Mouse (Mus musculus): ENCODE results near the gene Clasp2. TPM values are rescaled to one million over a fixed set of nuclear protein-coding genes. Genes with fewer than 3 reads are reported as not detected.
"Not testable (repeated sequence)": the region's sequence is repeated elsewhere in the genome, so short reads cannot be mapped to it uniquely, and the experiment has no call there.

The Clasp2 gene
- total RNA-seq, 2 experiments from 2014 or later: 37.5 to 47.0 TPM

DNA sequence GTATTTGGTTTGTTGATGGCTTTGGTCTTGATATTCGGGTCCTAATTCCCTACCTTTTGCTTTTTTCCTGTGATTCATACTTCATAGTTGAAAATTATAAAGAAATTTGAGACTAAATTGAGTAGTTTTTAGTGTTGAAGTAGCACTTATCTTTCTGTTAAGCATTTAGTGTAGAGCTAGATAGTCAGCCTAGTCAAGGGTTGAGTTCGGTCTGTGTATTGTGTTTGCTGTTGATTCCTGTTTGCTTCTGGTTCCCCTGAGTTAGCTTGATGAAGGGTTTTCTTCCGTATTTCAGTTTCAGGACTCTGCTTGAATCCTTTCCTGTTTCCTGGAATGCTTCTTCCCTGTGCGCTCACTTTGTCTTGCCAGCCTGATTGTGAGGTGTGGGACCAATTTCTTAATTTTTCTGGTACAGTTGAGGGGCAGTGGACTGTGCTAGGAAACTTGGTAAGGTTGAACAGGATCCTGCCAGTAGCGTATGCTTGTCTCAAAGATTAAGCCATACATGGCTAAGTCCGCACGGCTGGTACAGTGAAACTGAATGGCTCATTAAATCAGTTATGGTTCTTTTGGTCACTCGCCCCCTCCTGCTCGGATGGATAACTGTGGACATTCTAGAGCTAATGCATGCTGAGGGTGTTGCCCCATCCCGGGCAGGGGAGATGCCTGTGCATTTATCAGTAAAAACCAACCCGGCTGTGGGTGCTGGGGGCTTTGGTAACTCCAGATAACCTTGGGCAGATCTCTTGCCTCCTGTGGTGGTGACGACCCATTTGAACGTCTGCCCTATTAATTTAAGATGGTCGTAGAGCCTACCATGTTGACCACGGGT, 14.8 kb downstream of the Clasp2 start:
- ATAC-seq (replicated peaks; ENCODE audit: poor library complexity): peak; percentile 86

DNA sequence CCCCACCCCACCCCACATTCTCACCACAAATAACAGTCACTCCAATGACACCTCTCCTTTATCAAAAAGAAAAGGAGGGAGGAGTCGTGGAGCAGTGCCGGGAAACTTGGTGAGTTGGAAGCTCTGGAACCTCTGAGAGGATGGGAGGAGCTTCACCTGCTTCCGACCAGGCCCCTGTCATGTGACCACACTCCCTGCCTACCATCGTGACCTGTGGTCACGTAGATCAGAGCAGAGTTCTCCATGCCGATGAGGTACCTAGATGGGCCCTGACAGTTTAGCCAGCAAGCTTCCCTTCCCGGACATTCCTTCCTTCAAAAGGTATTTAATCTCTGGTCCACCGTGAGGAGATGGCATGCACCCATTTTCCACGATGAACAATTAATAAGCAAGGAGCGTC, 17.2 kb downstream of the Clasp2 start:
- no peak for ATAC-seq (replicated peaks; ENCODE audit: poor library complexity)

DNA sequence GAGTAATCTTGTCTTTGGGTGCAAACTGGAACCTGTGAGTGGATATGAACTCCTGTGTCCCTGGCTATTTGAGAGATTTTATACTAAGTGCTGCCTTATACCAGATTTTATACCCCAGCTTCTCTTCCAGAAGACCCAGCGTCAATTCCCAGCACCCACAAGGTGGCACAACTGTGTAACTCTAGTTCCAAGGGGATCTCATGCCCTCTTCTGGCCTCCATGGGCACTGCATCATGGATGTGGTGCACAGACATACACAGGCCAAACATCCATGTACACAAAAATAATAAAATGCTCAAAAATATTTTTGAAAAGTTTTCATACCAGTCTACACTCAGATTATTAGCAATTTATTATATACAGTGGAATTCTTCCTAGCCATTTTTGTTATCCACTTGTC, 18.4 kb downstream of the Clasp2 start:
- ATAC-seq (replicated peaks; ENCODE audit: poor library complexity): no peak

DNA sequence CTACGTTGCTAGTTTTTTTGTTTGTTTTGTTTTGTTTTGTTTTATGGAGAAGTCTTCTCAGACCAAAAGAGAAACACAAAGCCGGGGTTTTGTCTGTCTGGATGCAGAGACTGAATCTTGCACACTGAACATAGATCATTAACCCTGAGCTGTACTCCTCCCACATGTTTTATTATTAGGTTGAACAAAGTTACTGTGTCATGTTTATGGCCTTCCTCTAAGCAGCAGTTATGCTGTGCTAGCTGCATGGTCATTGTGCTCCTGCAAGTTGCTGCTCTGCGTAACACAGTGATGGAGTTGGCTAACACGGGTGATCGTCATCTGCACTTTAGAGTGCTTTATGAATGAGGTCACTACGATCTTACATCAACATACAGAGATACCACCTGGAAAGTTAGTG, 21.1 kb downstream of the Clasp2 start:
- ATAC-seq (replicated peaks; ENCODE audit: poor library complexity): no peak

DNA sequence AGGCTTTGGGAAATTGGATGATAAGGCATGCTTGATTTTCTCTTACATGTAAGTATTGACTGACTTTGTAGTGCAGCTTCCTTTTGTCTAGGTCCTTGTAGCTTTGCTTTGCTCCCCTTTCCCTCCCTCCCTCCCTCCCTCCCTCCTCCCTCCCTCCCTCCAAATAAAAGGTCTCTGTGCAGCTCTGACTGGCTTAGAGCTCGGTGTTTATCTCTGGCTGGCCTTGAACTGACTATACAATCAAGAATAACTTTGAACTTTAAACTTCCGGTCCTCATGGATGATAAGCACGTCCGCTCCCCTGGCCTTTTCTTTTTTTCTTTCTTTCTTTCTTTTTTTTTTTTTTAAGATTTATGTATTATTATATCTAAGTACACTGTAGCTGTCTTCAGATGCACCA, 21.9 kb downstream of the Clasp2 start:
- no peak for ATAC-seq (replicated peaks; ENCODE audit: poor library complexity)

DNA sequence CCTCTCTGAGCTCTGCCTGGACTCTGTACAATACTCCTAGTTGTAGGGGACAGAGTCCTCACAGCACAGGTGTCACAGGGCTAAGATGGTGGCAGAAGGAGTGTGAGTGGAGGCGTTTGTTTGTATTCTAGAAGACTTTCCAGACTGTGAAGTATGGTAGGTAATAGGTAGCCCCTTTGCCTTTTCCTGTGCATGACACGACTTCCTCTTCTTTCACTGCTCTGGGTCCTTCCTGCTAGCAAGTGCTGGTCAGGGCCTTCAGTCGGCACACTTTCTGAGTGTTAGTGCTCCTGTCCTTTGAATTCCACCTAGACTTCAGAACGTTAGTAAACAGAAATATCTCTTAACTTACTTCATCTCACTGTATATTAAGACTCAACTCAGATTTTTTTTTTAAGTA, 29.4 kb downstream of the Clasp2 start:
- ATAC-seq (replicated peaks; ENCODE audit: poor library complexity): peak; percentile 63

DNA sequence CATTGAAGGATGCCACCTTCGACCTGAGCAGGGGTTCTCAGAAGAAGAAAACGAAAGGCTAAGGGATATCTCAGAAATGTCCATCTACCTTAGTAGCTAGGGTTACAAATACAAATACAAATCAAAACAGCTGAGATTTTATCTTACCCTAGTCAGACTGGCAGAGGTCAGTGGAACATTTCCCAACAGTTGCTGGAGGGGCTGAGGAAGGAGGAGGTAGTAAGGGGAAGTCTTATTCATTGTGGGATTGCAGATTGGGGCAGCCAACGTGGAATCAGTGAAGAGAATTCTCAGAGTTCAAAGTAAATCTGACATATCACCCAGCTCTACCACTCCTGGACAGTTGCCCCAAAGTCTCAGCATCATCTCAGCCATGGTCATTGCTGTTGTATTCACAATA, 39.6 kb downstream of the Clasp2 start:
- ATAC-seq (replicated peaks; ENCODE audit: poor library complexity): peak; percentile 65

DNA sequence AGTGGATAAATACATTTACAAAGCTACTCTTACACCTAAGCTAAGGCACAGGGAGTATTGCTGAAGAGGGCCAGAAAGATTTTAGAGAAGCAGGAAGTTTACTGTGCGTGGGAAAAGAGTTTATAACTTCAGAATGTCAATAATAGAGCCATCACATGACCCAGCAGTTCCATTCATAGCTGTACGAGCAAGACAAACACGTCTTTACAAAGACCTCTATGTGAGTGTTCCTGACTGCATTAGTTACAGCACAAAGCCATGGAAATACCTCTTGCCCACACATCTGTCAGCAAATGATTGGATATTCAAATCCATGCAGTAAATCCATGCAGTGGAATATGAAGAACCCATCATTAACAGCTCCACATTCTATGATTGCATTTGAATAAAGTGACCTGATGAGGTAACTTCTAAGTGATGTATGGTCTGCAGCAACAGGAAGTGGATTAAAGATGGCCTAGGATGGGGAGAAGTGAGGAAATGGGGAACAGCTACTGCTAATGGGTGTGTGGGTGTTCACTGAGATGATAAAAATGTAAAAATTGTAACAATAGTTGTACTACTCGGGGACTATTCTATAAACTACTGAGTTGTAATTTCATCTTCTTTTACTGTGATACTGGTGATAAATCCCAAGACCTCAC, 41.2 kb downstream of the Clasp2 start:
- peak; percentile 74 for ATAC-seq (replicated peaks; ENCODE audit: poor library complexity)

DNA sequence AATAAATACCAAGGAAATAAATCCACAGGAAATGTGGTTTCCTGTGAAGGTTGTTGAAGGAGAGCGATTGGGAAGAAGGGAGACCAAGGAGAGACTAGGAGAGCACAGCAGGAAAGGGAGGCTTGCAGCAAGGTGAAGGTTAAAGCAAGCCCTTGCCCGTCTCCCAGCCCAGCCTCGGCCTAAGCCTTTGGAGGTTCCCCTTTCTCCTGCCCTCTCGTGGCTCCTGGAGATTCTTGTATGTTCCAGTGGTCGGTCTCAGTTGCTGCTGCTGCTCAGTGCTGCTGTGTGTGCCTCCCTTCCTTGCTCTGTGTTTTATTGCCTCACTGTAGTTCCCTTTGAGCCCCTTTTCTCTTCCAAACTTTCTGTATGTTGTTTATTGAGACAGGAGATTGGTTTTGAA, 42.4 kb downstream of the Clasp2 start:
- peak; percentile 72 for ATAC-seq (replicated peaks; ENCODE audit: poor library complexity)

DNA sequence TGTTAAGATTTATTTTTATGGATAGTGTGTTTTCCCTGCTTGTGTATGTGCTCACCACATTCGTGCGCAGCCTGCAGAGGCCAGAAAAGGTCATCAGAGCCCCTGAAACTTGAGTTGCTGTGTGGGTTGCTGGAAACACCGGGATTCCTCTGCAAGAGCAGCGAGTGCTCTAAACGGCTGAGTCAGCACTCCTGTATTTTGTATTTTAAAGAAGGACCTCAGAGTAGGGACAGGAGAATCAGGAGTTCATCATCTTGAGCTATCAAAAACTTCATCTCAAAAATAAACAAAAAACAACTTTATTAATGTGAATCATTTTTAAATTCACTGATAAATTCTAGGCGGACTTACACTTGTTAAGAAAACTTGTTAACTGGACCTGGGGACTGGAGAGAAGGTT, 48.0 kb downstream of the Clasp2 start:
- not testable (repeated sequence) for ATAC-seq (replicated peaks; ENCODE audit: poor library complexity)

DNA sequence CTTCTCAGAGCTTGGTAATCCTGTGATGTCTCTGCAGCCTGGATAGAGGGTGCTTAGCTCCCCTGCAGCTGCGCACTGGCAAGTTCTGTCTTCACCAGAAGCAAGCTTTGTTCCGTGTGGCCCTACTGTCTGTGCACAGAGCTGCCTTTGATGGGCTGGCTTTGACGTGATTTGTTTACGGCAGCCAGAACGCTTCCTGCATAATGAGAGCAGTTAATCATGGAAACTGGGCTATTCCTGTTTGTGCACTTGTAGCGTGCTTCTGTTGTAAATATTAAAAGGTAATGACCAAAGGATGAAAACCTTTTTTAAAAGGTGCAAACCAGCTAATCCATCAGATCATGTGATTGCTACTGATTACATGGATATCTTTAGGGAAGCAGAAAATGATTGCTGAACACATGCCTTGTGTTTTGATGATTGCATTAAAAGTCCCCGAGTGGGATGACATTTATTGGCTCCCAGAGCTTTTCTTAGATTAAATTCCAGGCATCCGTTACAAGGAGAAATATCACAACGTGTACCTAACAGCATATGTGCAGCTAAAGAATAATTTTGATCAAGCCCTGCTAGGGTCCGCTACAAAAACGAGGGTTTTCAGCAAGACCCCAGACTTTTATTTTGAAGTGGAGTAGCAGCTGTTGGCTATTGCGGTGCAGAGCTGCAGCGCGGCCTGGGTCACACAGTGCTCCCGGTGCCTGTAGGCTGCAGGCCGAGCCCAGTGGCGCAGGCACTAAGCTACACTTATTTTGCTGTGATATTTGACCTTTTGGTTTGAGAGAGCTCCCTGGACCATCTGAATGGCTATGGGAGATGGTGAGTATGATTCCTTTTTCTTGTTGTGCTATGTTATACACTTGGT, 51.6 kb downstream of the Clasp2 start:
- peak; percentile 94 for ATAC-seq (replicated peaks; ENCODE audit: poor library complexity)

DNA sequence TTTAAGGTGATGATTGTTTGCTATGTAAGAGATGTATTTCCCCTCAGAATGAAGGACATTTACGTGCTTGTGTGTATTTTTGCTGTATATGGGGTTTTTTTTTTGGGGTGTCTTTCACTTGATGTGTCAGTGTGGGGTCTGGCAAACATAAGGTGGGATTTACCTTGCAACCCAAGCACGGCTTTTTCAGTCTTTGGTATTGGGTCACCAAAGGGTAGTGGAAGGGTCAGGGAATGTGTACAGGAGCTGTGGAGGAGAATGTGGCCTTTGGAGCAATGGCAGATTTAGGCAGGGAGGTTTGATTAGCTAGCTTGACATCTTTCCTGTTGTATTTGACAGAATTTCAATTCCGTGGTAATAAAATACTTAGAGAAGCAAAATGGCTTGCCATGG, 52.2 kb downstream of the Clasp2 start:
- ATAC-seq (replicated peaks; ENCODE audit: poor library complexity): no peak

DNA sequence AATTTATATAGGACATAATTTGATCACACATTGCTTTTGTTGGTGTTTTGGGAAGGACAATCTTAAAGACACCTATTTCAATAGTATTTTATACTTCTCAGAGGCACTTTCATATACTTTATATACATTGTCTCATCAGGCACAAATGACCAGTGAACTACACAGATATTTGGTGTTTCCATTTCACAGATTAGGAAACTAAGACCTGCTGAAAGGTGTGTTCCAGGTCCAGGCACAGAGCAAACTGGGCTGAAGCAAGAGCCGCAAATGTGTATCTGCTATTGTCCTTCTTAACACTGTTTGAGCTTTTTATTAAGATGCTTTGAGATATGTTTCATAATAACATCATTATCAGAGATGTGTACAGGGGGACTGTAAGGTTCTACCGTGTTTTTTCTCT, 52.7 kb downstream of the Clasp2 start:
- no peak for ATAC-seq (replicated peaks; ENCODE audit: poor library complexity)

DNA sequence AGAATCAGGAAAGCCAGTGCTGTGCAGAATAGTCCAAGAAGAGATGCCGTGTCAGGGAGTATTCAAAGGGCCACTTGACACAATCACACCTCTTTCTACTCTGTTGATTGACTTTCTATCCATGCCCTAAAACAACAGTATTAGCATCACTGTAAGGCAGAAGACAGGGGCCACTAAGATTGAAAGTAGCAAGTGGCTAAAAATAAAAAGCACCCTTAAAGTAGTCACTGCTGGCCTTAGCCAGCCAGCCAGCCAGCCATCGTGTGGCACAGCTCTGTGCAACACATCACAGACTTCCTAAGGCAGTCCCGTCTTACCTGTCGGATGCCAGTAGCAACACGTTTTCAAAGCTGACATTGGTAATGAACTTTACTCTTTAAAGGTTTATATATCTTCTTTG, 55.9 kb downstream of the Clasp2 start:
- no peak for ATAC-seq (replicated peaks; ENCODE audit: poor library complexity)

DNA sequence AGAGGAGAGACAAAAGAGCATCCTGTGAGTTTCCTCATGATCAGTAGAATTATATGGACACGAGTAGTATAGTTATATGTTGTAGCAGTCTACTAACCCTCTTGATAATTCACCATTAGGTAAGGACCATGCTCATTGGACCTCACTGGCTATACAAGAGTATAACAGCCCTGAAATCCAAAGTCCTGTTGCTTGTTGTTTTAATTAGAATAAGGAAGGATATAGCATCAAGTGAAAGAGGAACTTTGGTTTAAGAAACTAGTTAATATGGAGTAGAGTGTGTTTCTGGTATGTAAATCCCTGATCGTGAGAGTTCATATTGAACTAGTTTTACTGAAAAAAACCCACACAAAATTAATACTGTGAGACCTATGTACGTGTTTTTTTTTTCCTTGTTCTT, 59.4 kb downstream of the Clasp2 start:
- peak; percentile 61 for ATAC-seq (replicated peaks; ENCODE audit: poor library complexity)

DNA sequence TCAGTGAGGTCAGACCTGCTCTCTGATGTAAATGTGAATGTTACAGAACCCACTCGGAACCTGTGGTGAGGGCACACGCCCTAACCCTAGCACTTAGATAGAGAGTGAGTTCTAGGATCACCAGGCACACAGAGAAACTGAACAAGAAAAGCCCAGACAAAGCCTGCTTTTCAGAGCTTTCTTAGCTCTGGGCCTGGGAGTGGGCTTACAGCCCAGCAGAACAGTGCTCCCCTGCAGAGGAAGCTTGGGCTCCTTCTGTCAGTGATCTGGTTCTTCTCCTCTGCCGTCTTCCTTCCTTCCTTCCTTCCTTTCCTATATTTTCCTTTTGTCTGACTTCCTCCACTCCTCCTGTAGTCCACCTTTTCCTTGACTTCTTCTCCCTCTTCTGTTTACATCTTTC, 61.5 kb downstream of the Clasp2 start:
- no peak for ATAC-seq (replicated peaks; ENCODE audit: poor library complexity)

DNA sequence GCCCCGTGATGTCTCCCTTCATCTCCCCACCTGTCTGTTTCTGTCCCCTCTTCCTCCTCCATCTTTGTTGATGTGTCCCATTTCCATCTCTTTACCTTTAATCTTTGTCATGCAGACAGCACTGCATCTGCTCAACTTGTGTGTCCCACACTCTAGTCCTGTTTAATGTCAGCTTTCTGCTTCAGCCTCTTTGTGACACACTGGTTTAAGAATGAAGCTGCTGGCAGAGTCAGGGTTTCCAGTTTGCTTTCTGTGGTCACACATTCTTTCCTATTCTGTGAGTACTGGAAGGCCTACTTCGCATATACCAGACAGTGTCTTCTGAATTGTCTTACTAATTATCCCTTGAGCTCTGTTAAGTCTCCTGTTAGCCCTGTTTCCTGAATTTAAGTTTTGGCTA, 62.5 kb downstream of the Clasp2 start:
- ATAC-seq (replicated peaks; ENCODE audit: poor library complexity): no peak

DNA sequence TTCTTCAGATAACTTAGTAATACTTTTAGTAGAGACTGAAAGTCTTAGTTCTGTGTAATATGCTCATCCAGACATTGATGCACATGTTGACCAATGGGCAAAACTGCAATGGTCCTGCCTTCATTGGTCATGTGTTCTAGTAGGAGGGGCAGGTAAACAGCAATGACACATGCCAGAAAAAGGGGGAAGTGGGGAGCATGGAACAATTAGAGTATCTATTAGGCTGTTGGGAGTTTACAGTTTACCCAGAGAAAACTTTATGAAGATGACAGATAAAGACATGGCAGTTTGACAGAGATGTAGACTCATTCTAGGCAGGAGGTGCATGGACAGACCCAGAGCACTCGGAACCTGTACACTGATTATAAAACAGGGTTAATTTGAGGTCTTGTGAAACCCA, 64.1 kb downstream of the Clasp2 start:
- peak; percentile 74 for ATAC-seq (replicated peaks; ENCODE audit: poor library complexity)

DNA sequence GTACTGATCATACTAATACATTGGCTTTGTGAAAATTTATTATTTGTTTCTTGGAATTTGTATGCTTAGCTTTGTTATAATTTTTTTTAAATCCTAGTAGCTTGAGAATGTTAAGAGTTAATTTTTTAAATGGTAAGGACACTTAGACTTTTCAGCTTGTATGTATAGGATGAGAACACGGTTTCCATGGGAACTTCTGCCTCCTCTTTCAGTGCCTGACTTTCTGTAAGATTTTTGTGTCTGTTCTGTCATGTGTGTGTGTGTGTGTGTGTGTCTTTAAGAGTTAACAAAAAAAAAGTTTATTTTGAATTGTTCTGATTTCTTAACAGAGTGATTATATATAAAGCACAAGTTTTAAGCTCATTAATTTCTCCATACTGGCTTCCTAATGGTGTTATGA, 70.1 kb downstream of the Clasp2 start:
- ATAC-seq (replicated peaks; ENCODE audit: poor library complexity): no peak

DNA sequence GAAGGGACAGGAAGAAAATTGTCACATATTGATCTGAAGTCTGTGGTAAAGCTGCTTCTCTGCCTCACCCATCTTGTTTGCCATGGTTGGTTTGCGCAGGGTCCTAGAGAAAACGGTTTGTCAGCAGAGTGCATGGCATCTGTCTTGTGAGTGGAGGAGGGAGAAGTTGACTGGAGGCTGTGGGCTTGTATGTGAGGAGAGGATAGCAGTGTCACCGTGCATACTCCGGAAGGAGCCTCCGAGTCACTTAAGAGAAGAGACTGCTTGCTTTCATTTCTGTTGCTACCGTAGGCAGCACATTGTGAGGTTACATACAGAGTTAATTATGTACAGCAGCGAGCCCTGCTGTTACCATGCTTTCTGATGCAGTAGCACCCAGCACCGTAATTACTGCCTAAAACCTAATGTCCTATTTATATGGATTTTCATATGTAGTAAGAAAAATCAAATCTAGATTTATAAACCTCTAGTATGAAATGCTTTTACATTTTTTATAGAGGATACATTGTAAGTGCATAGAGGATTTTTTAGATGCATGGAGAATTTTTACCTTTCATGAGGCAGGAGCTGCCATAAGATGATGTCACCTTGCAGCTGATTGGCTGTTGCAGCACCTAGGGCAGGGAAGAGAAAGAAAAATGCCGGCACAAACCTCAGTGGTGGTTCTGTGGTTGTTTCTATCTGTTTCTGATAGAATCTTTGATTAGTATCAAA, 70.8 kb downstream of the Clasp2 start:
- peak; percentile 89 for ATAC-seq (replicated peaks; ENCODE audit: poor library complexity)

DNA sequence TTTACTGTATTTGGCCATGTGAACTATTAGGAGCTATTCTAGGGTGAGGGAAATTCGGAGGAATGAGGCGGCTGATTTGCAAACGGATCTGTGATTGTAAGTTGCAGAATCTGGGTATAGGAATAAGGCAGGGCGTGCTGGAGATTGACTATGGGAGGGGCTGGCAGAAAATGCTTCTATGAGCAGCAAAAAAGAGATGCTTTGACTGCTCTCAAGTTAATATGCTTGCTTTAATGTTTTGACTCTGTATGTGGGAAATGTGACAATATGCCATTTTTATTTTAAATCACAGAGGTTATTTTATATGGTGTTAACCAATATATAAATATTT, 71.4 kb downstream of the Clasp2 start:
- no peak for ATAC-seq (replicated peaks; ENCODE audit: poor library complexity)

Measured in megakaryocyte progenitor cell, adult 5-6 weeks (primary cell).